Mouse (Mus musculus) lung, postnatal 14 days (tissue): Measurements from ENCODE around the gene Mpv17.

Experiments
- DNase-seq: peaks from one replicate; pipeline ENCODE4 v3.0.0; 2021

Mpv17 gene

GRCm38 (mm10) chr5:31181183-31181770, 27.2 kb upstream of the Mpv17 start:
- DNase-seq, result no peak

GRCm38 (mm10) chr5:31179766-31180630, 25.9 kb upstream of the Mpv17 start, which contains the start of the genes Gm29609 and Gtf3c2:
Gene Gm29609 (minus strand): TSS chr5:31179911.
Gene Gtf3c2 (minus strand): TSS chr5:31180144.
- DNase-seq, result peak; percentile 95

GRCm38 (mm10) chr5:31179301-31179765, 25.3 kb upstream of the Mpv17 start:
- DNase-seq, result no peak

- no peak for DNase-seq
These were observed 14.6 kb upstream of the Mpv17 start for GRCm38 (mm10) chr5:31168630-31169029.

- DNase-seq, result no peak
These were observed 10.8 kb upstream of the Mpv17 start for GRCm38 (mm10) chr5:31164878-31165277.

GRCm38 (mm10) chr5:31162462-31162861, 8.4 kb upstream of the Mpv17 start:
- DNase-seq, result no peak

- no peak for DNase-seq
These were observed 417 bp downstream of the Mpv17 start for GRCm38 (mm10) chr5:31153516-31154151.

GRCm38 (mm10) chr5:31151746-31152145, 2.3 kb downstream of the Mpv17 start:
- no peak for DNase-seq

- DNase-seq, result no peak
These were observed 4.3 kb downstream of the Mpv17 start for GRCm38 (mm10) chr5:31149781-31150180.

- DNase-seq, result peak; percentile 14
These were observed 15.1 kb downstream of the Mpv17 start for GRCm38 (mm10) chr5:31138968-31139425.

- no peak for DNase-seq
These were observed 15.6 kb downstream of the Mpv17 start, which contains the start of gene Ucn for GRCm38 (mm10) chr5:31138241-31138967. Gene Ucn (minus strand): TSS chr5:31138829.

GRCm38 (mm10) chr5:31137658-31138057, 16.4 kb downstream of the Mpv17 start:
- DNase-seq, result no peak

- DNase-seq, result no peak
These were observed 17.2 kb downstream of the Mpv17 start for GRCm38 (mm10) chr5:31136730-31137424.

GRCm38 (mm10) chr5:31126050-31126449, 28.0 kb downstream of the Mpv17 start:
- DNase-seq, result no peak

GRCm38 (mm10) chr5:31123481-31123880, 30.6 kb downstream of the Mpv17 start:
- DNase-seq, result no peak

- DNase-seq, result no peak
These were observed 32.9 kb downstream of the Mpv17 start for GRCm38 (mm10) chr5:31121111-31121510.

GRCm38 (mm10) chr5:31116912-31117311, 37.1 kb downstream of the Mpv17 start:
- no peak for DNase-seq

- DNase-seq, result no peak
These were observed 37.7 kb downstream of the Mpv17 start, which contains the start of gene Trim54 for GRCm38 (mm10) chr5:31116354-31116753. Gene Trim54 (plus strand): TSS chr5:31116712.

GRCm38 (mm10) chr5:31110781-31111180, 43.3 kb downstream of the Mpv17 start:
- DNase-seq, result no peak

- no peak for DNase-seq
These were observed 46.0 kb downstream of the Mpv17 start, which contains the start of gene Slc30a3 for GRCm38 (mm10) chr5:31108000-31108490. Gene Slc30a3 (minus strand): TSS chr5:31108237.

GRCm38 (mm10) chr5:31105814-31106335, 48.2 kb downstream of the Mpv17 start, which contains the start of gene Dnajc5g:
Gene Dnajc5g (plus strand): TSS chr5:31106285.
- no peak for DNase-seq
